9 mouse cellular contexts compared by ENCODE assay signal in genomic region chr11:118210962-118211361, GRCm38 (mm10). TPM values are rescaled to one million over a fixed set of nuclear protein-coding genes. Genes with fewer than 3 reads are reported as not detected.
A peak's percentile ranks its signal among the peaks of the same experiment; 100 is the strongest.
DNase-seq lines count a peak whose midpoint lies in the region; ATAC-seq and TF ChIP-seq lines count a peak whose summit lies in the region.
"Had no signal": no experiment of that assay in that cellular context is flagged by ENCODE, and none has a peak within 500 bp of the region (broad histone marks: within the 10 kb centered on the region; RNA-seq: fewer than 3 reads in every experiment).

No protein-coding gene starts in this region.

- no peak for DNase-seq in layer of hippocampus, adult 2 months (ENCODE audit: low spot score in 2 of 2)
- DNase-seq in layer of hippocampus, adult 18-20 months (ENCODE audit: low spot score in 2 of 2) = no peak
- peak; percentile 55 for DNase-seq in T-cell, adult 2 months (ENCODE audit: low spot score)
- DNase-seq in lung, postnatal 4 days = peak; percentile 46 to 51
- DNase-seq in thymus, postnatal 0 days (ENCODE audit: low spot score) = no peak
- no peak for DNase-seq in layer of hippocampus, postnatal 14 days (ENCODE audit: low spot score in 2 of 2)
- DNase-seq: thymus, postnatal 14 days had no signal

- no peak overlapping the region for H3K9ac ChIP-seq in forebrain, embryonic 13.5 days
- no peak overlapping the region for H3K9ac ChIP-seq in forebrain, embryonic 16.5 days (replicated peaks; ENCODE audit: low read depth, low read length)

- H3K27me3 ChIP-seq in forebrain, embryonic 13.5 days = no peaks in the 10 kb centered on the region
- no peaks in the 10 kb centered on the region for H3K27me3 ChIP-seq in forebrain, embryonic 16.5 days (replicated peaks; ENCODE audit: control insufficient read depth, insufficient read depth, low read length)

- peaks cover 61% of the 10 kb centered on the region for H3K4me1 ChIP-seq in forebrain, embryonic 13.5 days
- H3K4me1 ChIP-seq in forebrain, embryonic 16.5 days (replicated peaks; ENCODE audit: control insufficient read depth, insufficient read depth, low read length) = peaks cover 46% of the 10 kb centered on the region

- WGBS in forebrain, embryonic 13.5 days = 93% methylated on average over 5 of the region's 5 CpGs
- WGBS in forebrain, embryonic 16.5 days = 89% methylated on average over 5 of the region's 5 CpGs

- TF ChIP-seq CTCF in layer of hippocampus, adult 2 months (conservative IDR thresholded peaks at IDR 0.05) = no peak

- ATAC-seq in forebrain, embryonic 13.5 days = no peak
- ATAC-seq in forebrain, embryonic 16.5 days = no peak

- H3K27ac ChIP-seq in forebrain, embryonic 13.5 days = peak overlapping the region; percentile 74; the same call in 1 of the 2 replicates
- no peak overlapping the region; the same call in 1 of the 2 replicates for H3K27ac ChIP-seq in forebrain, embryonic 16.5 days (ENCODE audit: low read length)
- peak overlapping the region; percentile 97 for H3K27ac ChIP-seq in layer of hippocampus, adult 2 months

- no peaks in the 10 kb centered on the region for H3K9me3 ChIP-seq in forebrain, embryonic 13.5 days (replicated peaks)
- no peaks in the 10 kb centered on the region for H3K9me3 ChIP-seq in forebrain, embryonic 16.5 days (ENCODE audit: control insufficient read depth, low read length)

- no peak overlapping the region for H3K4me3 ChIP-seq in forebrain, embryonic 13.5 days
- no peak overlapping the region for H3K4me3 ChIP-seq in forebrain, embryonic 16.5 days (replicated peaks; ENCODE audit: low read length)
- no peak overlapping the region for H3K4me3 ChIP-seq in layer of hippocampus, adult 2 months

- H3K4me2 ChIP-seq in forebrain, embryonic 13.5 days = no peak overlapping the region
- no peak overlapping the region for H3K4me2 ChIP-seq in forebrain, embryonic 16.5 days (ENCODE audit: low read length)

- H3K36me3 ChIP-seq in forebrain, embryonic 13.5 days (ENCODE audit: poor library complexity, severe bottlenecking) = no peaks in the 10 kb centered on the region
- H3K36me3 ChIP-seq in forebrain, embryonic 16.5 days (ENCODE audit: control insufficient read depth, insufficient read depth) = no peaks in the 10 kb centered on the region

RNA-seq across cellular contexts. Expression of gene Cyth1, which starts 37.4 kb away (rescaled TPM):
- 22.7 and 24.5 TPM in 2 replicates for polyA plus RNA-seq in forebrain, embryonic 13.5 days (2015; fragmentation: Nextera tagmentation; extraction: Ambion mirVana)
- polyA plus RNA-seq in forebrain, embryonic 16.5 days (2015; fragmentation: Nextera tagmentation; extraction: Ambion mirVana) = 32.1 and 35.2 TPM in 2 replicates
- 100 to 1,000 TPM; 101 to 108 TPM for total RNA-seq in layer of hippocampus, adult 2 months (2021)
- total RNA-seq in layer of hippocampus, adult 18-20 months (2021) = 10 to 100 TPM; 88.0 to 91.7 TPM
- polyA plus RNA-seq in thymus, postnatal 0 days (2015; fragmentation: Nextera tagmentation; extraction: Ambion mirVana) = 44.7 and 46.1 TPM in 2 replicates
- 10 to 100 TPM; 72.0 to 75.0 TPM for total RNA-seq in layer of hippocampus, postnatal 14 days (2021)

Comparison
In these comparisons a context has a peak if more than half of its experiments do, and no peak if none do; other contexts are left out.
1. DNase-seq: peak in T-cell, adult 2 months (single experiment) and lung, postnatal 4 days (2 of 2); none in layer of hippocampus, adult 2 months (0 of 2), layer of hippocampus, adult 18-20 months (0 of 2), thymus, postnatal 0 days (single experiment) and layer of hippocampus, postnatal 14 days (0 of 2).